In genomic region chr15:31342496-31342901, GRCm38 (mm10) we compare ENCODE assay signal across 7 mouse cellular contexts. TPM values are rescaled to one million over a fixed set of nuclear protein-coding genes. Genes with fewer than 3 reads are reported as not detected.
DNase-seq lines count a peak whose midpoint lies in the region; ATAC-seq and TF ChIP-seq lines count a peak whose summit lies in the region.

No protein-coding gene starts in this region.

- WGBS in hindbrain, postnatal 0 days: 30% methylated on average over 8 of the region's 8 CpGs
- WGBS in hindbrain, embryonic 10.5 days: 62% methylated on average over 8 of the region's 8 CpGs

- no peak overlapping the region for H3K4me3 ChIP-seq in hindbrain, postnatal 0 days (ENCODE audit: low read length)
- H3K4me3 ChIP-seq in hindbrain, embryonic 10.5 days: no peak overlapping the region

- peak; percentile 64 for ATAC-seq in hindbrain, postnatal 0 days

- H3K4me2 ChIP-seq in hindbrain, postnatal 0 days (ENCODE audit: low read depth, low read length): no peak overlapping the region

- H3K36me3 ChIP-seq in hindbrain, postnatal 0 days (ENCODE audit: insufficient read depth, low read length): no peaks in the 10 kb centered on the region
- no peaks in the 10 kb centered on the region for H3K36me3 ChIP-seq in hindbrain, embryonic 10.5 days

- no peaks in the 10 kb centered on the region for H3K27me3 ChIP-seq in hindbrain, postnatal 0 days (ENCODE audit: insufficient read depth, low read length)
- no peaks in the 10 kb centered on the region for H3K27me3 ChIP-seq in hindbrain, embryonic 10.5 days (ENCODE audit: insufficient read depth, poor library complexity, severe bottlenecking)

- DNase-seq in hindbrain, postnatal 0 days (ENCODE audit: low spot score): peak; percentile 48
- DNase-seq in hindbrain, embryonic 10.5 days (ENCODE audit: low spot score): no peak
- DNase-seq in adrenal gland, postnatal 36 days: peak; percentile 8 to 20
- DNase-seq in heart, postnatal 25 days (ENCODE audit: low spot score): peak; percentile 26
- DNase-seq in lung, postnatal 36 days: peak; percentile 83
- DNase-seq in gastrocnemius, postnatal 10 days: no peak
- DNase-seq in thymus, postnatal 10 days (ENCODE audit: low spot score in 2 of 2): no peak

- H3K9me3 ChIP-seq in hindbrain, postnatal 0 days (ENCODE audit: low read length): no peaks in the 10 kb centered on the region
- no peaks in the 10 kb centered on the region for H3K9me3 ChIP-seq in hindbrain, embryonic 10.5 days

- TF ChIP-seq CTCF in hindbrain, postnatal 0 days (IDR thresholded peaks at IDR 0.05; ENCODE audit: low read depth): no peak

- intact Hi-C loops in heart, postnatal 25 days (cut with DNase I): no loop called here

- no peak overlapping the region for H3K9ac ChIP-seq in hindbrain, postnatal 0 days (replicated peaks; ENCODE audit: low read length)

- no peaks in the 10 kb centered on the region for H3K4me1 ChIP-seq in hindbrain, postnatal 0 days (ENCODE audit: insufficient read depth, low read length)
- peaks cover 15% of the 10 kb centered on the region; the same call in 1 of the 2 replicates for H3K4me1 ChIP-seq in hindbrain, embryonic 10.5 days (replicated peaks)

- no peak overlapping the region for H3K27ac ChIP-seq in hindbrain, postnatal 0 days
- H3K27ac ChIP-seq in hindbrain, embryonic 10.5 days: no peak overlapping the region

RNA-seq across cellular contexts. Expression of gene Ankrd33b, which starts 25.0 kb away (rescaled TPM):
- 1.6 and 3.3 TPM in 2 replicates for total RNA-seq in hindbrain, postnatal 0 days (2014; rRNA removed)
- 1.2 and 1.6 TPM in 2 replicates for polyA plus RNA-seq in hindbrain, postnatal 0 days (2015; fragmentation: Nextera tagmentation; extraction: Ambion mirVana)
- polyA plus RNA-seq in hindbrain, embryonic 10.5 days (2016; fragmentation: Nextera tagmentation; extraction: Ambion mirVana): 0.39 and 0.56 TPM in 2 replicates
- total RNA-seq in adrenal gland, postnatal 36 days (2021): 1 to 10 TPM; 1.2 TPM
- total RNA-seq in heart, postnatal 25 days (2021): 10 to 100 TPM; 22.6 to 23.2 TPM
- 1 to 10 TPM; 5.5 to 5.8 TPM for total RNA-seq in gastrocnemius, postnatal 10 days (2021)

Comparison
In these comparisons a context has a peak if more than half of its experiments do, and no peak if none do; other contexts are left out.
1. DNase-seq: peak in hindbrain, postnatal 0 days (single experiment), adrenal gland, postnatal 36 days (2 of 2), heart, postnatal 25 days (single experiment) and lung, postnatal 36 days (single experiment); none in hindbrain, embryonic 10.5 days (single experiment), gastrocnemius, postnatal 10 days (single experiment) and thymus, postnatal 10 days (0 of 2).